Mouse (Mus musculus) heart, embryonic 14.5 days (tissue): ENCODE measurements around the gene Ubtd2. TPM values are rescaled to one million over a fixed set of nuclear protein-coding genes. Genes with fewer than 3 reads are reported as not detected.
"Not testable (repeated sequence)": the region's sequence is repeated elsewhere in the genome, so short reads cannot be mapped to it uniquely, and the experiment has no call there.

Source experiments
- ATAC-seq: fragments of 200-750 bp; cut with Nextera tagmentation; 2 replicates; pipeline ENCODE4 v1.8.0; 2017; ENCODE audit warnings: low read depth, moderate TSS enrichment; ENCODE audit not compliant: insufficient number of reproducible peaks, insufficient read depth, low FRiP score
- H3K27ac ChIP-seq, 2 experiments: fragments of 200-500 bp in 1 of 2; fragments of 300-500 bp in 1 of 2; sonication (generic) in 1 of 2; replicated peaks in 1 of 2; 2 replicates each; pipeline ENCODE4 v1.5.1; 2012 to 2014; ENCODE audit warnings: low read depth in 2 of 2, low read length in 2 of 2, control low read depth in 1 of 2, mild to moderate bottlenecking in 1 of 2, mixed read lengths in 1 of 2; ENCODE audit not compliant: control insufficient read depth in 1 of 2, insufficient read depth in 1 of 2
- H3K27me3 ChIP-seq: fragments of 300-500 bp; sonication (generic); 2 replicates; pipeline ENCODE4 v1.6.1; 2014; ENCODE audit warnings: mild to moderate bottlenecking, low read length, control low read depth; ENCODE audit not compliant: control insufficient read depth, insufficient read depth
- H3K36me3 ChIP-seq: fragments of 300-500 bp; sonication (generic); 2 replicates; pipeline ENCODE4 v1.6.1; 2014; ENCODE audit warnings: mild to moderate bottlenecking, control low read depth, low read length, mixed read lengths; ENCODE audit not compliant: control insufficient read depth, insufficient read depth
- H3K4me1 ChIP-seq, 2 experiments: fragments of 200-500 bp in 1 of 2; fragments of 300-500 bp in 1 of 2; sonication (generic) in 1 of 2; 2 replicates each; pipeline ENCODE4 v1.6.1; 2012 to 2014; ENCODE audit warnings: low read length in 2 of 2, control low read depth in 1 of 2, mixed read lengths in 1 of 2; ENCODE audit not compliant: control insufficient read depth in 2 of 2, insufficient read depth in 2 of 2
- H3K4me2 ChIP-seq: fragments of 300-500 bp; sonication (generic); 2 replicates; pipeline ENCODE4 v1.6.1; 2014; ENCODE audit warnings: mild to moderate bottlenecking, low read length
- H3K4me3 ChIP-seq, 2 experiments: fragments of 200-500 bp in 1 of 2; fragments of 300-500 bp in 1 of 2; sonication (generic) in 1 of 2; 2 replicates each; pipeline ENCODE4 v1.5.1; 2012 to 2014; ENCODE audit warnings: low read length in 2 of 2, mild to moderate bottlenecking in 2 of 2, control low read depth in 1 of 2, low read depth in 1 of 2, moderate library complexity in 1 of 2; ENCODE audit not compliant: control insufficient read depth in 1 of 2, insufficient read depth in 1 of 2
- H3K9ac ChIP-seq: fragments of 300-500 bp; sonication (generic); 2 replicates; pipeline ENCODE4 v1.6.1; 2014; ENCODE audit warnings: mild to moderate bottlenecking, low read length
- H3K9me3 ChIP-seq: fragments of 300-500 bp; sonication (generic); 2 replicates; pipeline ENCODE4 v1.6.1; 2016; ENCODE audit warnings: low read length, control low read depth; ENCODE audit not compliant: control insufficient read depth
- WGBS: fragments of 180-500 bp; shearing (Covaris S2); extraction: QIAGEN DNeasy Blood & Tissue Kit; methylation state at CpG from one replicate; pipeline ENCODE4 v1.1.7; 2014; 5-methylcytosine and 5-hydroxymethylcytosine counted together
- polyA plus RNA-seq: library from polyadenylated mRNA; unstranded; fragments of >200 nt; fragmentation: Nextera tagmentation; extraction: Ambion mirVana; gene quantifications from 2 replicates; pipeline ENCODE4 v1.2.1, GENCODE M21; 2014

Ubtd2 gene
- polyA plus RNA-seq, 1 experiment from 2014 or later = 30.2 TPM

GRCm38 (mm10) chr11:32503711-32504110, 48.5 kb downstream of the Ubtd2 start:
- Histone ChIP-seq H3K9me3 (no peaks in the 10 kb centered on the region), H3K4me3 (no peak overlapping the region), H3K27ac (no peak overlapping the region), H3K4me2 (no peak overlapping the region), H3K4me1 (peaks cover 0 to 5% of the 10 kb centered on the region in 2 experiments; a peak in 2 of 4 replicates), H3K36me3 (peaks cover 23% of the 10 kb centered on the region), H3K27me3 (no peaks in the 10 kb centered on the region), H3K9ac (no peak overlapping the region)
- 88% methylated on average over 2 of the region's 2 CpGs for WGBS
- no peak for ATAC-seq

GRCm38 (mm10) chr11:32505091-32505739, 50.0 kb downstream of the Ubtd2 start:
- Histone ChIP-seq H3K4me3 (no peak overlapping the region), H3K4me1 (peaks cover 0 to 5% of the 10 kb centered on the region in 2 experiments; a peak in 1 of 4 replicates), H3K9me3 (no peaks in the 10 kb centered on the region), H3K4me2 (no peak overlapping the region), H3K36me3 (peaks cover 12% of the 10 kb centered on the region), H3K27ac (peak overlapping the region in 1 of 2 experiments; percentile 19; a peak in 3 of 4 replicates), H3K9ac (no peak overlapping the region), H3K27me3 (no peaks in the 10 kb centered on the region)
- ATAC-seq = no peak
- 58% methylated on average over 7 of the region's 7 CpGs for WGBS

GRCm38 (mm10) chr11:32510930-32511329, 55.8 kb downstream of the Ubtd2 start:
- no peak overlapping the region for H3K27ac ChIP-seq
- peaks cover 0 to 2% of the 10 kb centered on the region in 2 experiments; a peak in 1 of 4 replicates for H3K4me1 ChIP-seq
- no peaks in the 10 kb centered on the region for H3K9me3 ChIP-seq
- no peaks in the 10 kb centered on the region for H3K27me3 ChIP-seq
- WGBS = 62% methylated on average over 1 of the region's 1 CpGs
- H3K9ac ChIP-seq = no peak overlapping the region
- H3K36me3 ChIP-seq = peaks cover 3% of the 10 kb centered on the region; the same call in 1 of the 2 replicates
- ATAC-seq = no peak
- H3K4me2 ChIP-seq = no peak overlapping the region
- no peak overlapping the region for H3K4me3 ChIP-seq

GRCm38 (mm10) chr11:32514853-32515252, 59.7 kb downstream of the Ubtd2 start:
- H3K36me3 ChIP-seq = peaks cover 31% of the 10 kb centered on the region
- not testable (repeated sequence) for H3K4me1 ChIP-seq, H3K4me2 ChIP-seq, H3K9ac ChIP-seq, H3K27me3 ChIP-seq, H3K9me3 ChIP-seq, ATAC-seq, H3K27ac ChIP-seq, H3K4me3 ChIP-seq
- whole genome bisulfite sequencing = 96% methylated on average over 5 of the region's 5 CpGs

- H3K4me2 ChIP-seq = no peak overlapping the region
- no peak overlapping the region for H3K4me3 ChIP-seq
- H3K4me1 ChIP-seq = peaks cover 0 to 2% of the 10 kb centered on the region in 2 experiments; a peak in 1 of 4 replicates
- peaks cover 33% of the 10 kb centered on the region for H3K36me3 ChIP-seq
- no peaks in the 10 kb centered on the region for H3K9me3 ChIP-seq
- H3K27me3 ChIP-seq = no peaks in the 10 kb centered on the region
- H3K9ac ChIP-seq = no peak overlapping the region
- WGBS = 86% methylated on average over 12 of the region's 12 CpGs
- no peak for ATAC-seq
- no peak overlapping the region for H3K27ac ChIP-seq
These were observed 60.9 kb downstream of the Ubtd2 start for GRCm38 (mm10) chr11:32516091-32516490.

GRCm38 (mm10) chr11:32516916-32517712, 61.9 kb downstream of the Ubtd2 start:
- no peak for ATAC-seq
- WGBS = 82% methylated on average over 8 of the region's 8 CpGs
- no peak overlapping the region for H3K9ac ChIP-seq

GRCm38 (mm10) chr11:32518770-32519169, 63.6 kb downstream of the Ubtd2 start:
- ATAC-seq = no peak

More at GRCm38 (mm10) chr11:32516916-32517712, 61.9 kb downstream of the Ubtd2 start:
- H3K4me1 ChIP-seq = no peaks in the 10 kb centered on the region
- no peaks in the 10 kb centered on the region for H3K9me3 ChIP-seq
- H3K4me3 ChIP-seq = no peak overlapping the region
- H3K4me2 ChIP-seq = no peak overlapping the region
- H3K36me3 ChIP-seq = peaks cover 34% of the 10 kb centered on the region
- no peak overlapping the region for H3K27ac ChIP-seq
- H3K27me3 ChIP-seq = no peaks in the 10 kb centered on the region

More at GRCm38 (mm10) chr11:32518770-32519169, 63.6 kb downstream of the Ubtd2 start:
- peaks cover 34% of the 10 kb centered on the region for H3K36me3 ChIP-seq
- no peak overlapping the region for H3K4me2 ChIP-seq
- H3K4me3 ChIP-seq = no peak overlapping the region
- no peaks in the 10 kb centered on the region for H3K27me3 ChIP-seq
- H3K27ac ChIP-seq = no peak overlapping the region
- H3K9ac ChIP-seq = no peak overlapping the region
- no peaks in the 10 kb centered on the region for H3K4me1 ChIP-seq
- WGBS = 76% methylated on average over 4 of the region's 4 CpGs
- no peaks in the 10 kb centered on the region for H3K9me3 ChIP-seq
